Mouse (Mus musculus): ENCODE measurements around the gene Smarcc1. TPM values are rescaled to one million over a fixed set of nuclear protein-coding genes. Genes with fewer than 3 reads are reported as not detected.

Gene Smarcc1
- polyA plus RNA-seq, 1 experiment from 2014 or later: 26.6 TPM

GRCm38 (mm10) chr9:110244889-110245589 is 127.5 kb downstream of the Smarcc1 start:
- TF ChIP-seq EP300 (optimal IDR thresholded peaks at IDR 0.05): no peak
- TF ChIP-seq CTCF (IDR thresholded peaks at IDR 0.05; ENCODE audit: low read depth): no peak
- Histone ChIP-seq H3K4me2 (replicated peaks; ENCODE audit: low read depth) (peak overlapping the region; percentile 100), H3K27ac (replicated peaks) (no peak overlapping the region), H3K27me3 (ENCODE audit: control insufficient read depth, insufficient read depth, low read length) (0 out of 2 replicates have a peak, but pooled peaks cover 2% of the 10 kb centered on the region), H3K4me1 (replicated peaks; ENCODE audit: control insufficient read depth, insufficient read depth) (no peaks in the 10 kb centered on the region; the same call in 1 of the 2 replicates), H3K9ac (ENCODE audit: low read length) (peak overlapping the region; percentile 51), H3K36me3 (ENCODE audit: control insufficient read depth, insufficient read depth, low read length) (no peaks in the 10 kb centered on the region), H3K9me3 (ENCODE audit: control insufficient read depth, low read length) (no peaks in the 10 kb centered on the region), H3K4me3 (ENCODE audit: low read depth, low read length) (peak overlapping the region; percentile 70)
- 1% methylated on average over 65 of the region's 93 CpGs for WGBS
- ATAC-seq (ENCODE audit: low FRiP score, low TSS enrichment) (peak; percentile 33), DNase-seq (ENCODE audit: low spot score) (peak; percentile 52)

GRCm38 (mm10) chr9:110245590-110246320 is 128.2 kb downstream of the Smarcc1 start:
- Histone ChIP-seq H3K36me3 (ENCODE audit: control insufficient read depth, insufficient read depth, low read length) (no peaks in the 10 kb centered on the region), H3K27me3 (ENCODE audit: control insufficient read depth, insufficient read depth, low read length) (0 out of 2 replicates have a peak, but pooled peaks cover 2% of the 10 kb centered on the region), H3K4me1 (replicated peaks; ENCODE audit: control insufficient read depth, insufficient read depth) (no peaks in the 10 kb centered on the region; the same call in 1 of the 2 replicates), H3K9ac (ENCODE audit: low read length) (peak overlapping the region; percentile 51), H3K4me2 (replicated peaks; ENCODE audit: low read depth) (peak overlapping the region; percentile 100), H3K4me3 (ENCODE audit: low read depth, low read length) (peak overlapping the region; percentile 70), H3K9me3 (ENCODE audit: control insufficient read depth, low read length) (no peaks in the 10 kb centered on the region), H3K27ac (replicated peaks) (no peak overlapping the region)
- DNase-seq (ENCODE audit: low spot score) (peak; percentile 65), ATAC-seq (ENCODE audit: low FRiP score, low TSS enrichment) (peak; percentile 66)
- TF ChIP-seq EP300 (optimal IDR thresholded peaks at IDR 0.05) (no peak), CTCF (IDR thresholded peaks at IDR 0.05; ENCODE audit: low read depth) (no peak)
- 1% methylated on average over 32 of the region's 40 CpGs for WGBS

GRCm38 (mm10) chr9:110246321-110246640 is 128.8 kb downstream of the Smarcc1 start:
- DNase-seq (ENCODE audit: low spot score) (no peak), ATAC-seq (ENCODE audit: low FRiP score, low TSS enrichment) (peak; percentile 9)
- 35% methylated on average over 13 of the region's 13 CpGs for WGBS
- no peak for TF ChIP-seq EP300 (optimal IDR thresholded peaks at IDR 0.05)
- TF ChIP-seq CTCF (IDR thresholded peaks at IDR 0.05; ENCODE audit: low read depth): no peak
- Histone ChIP-seq H3K9ac (ENCODE audit: low read length) (peak overlapping the region; percentile 51; the same call in 1 of the 2 replicates), H3K27me3 (ENCODE audit: control insufficient read depth, insufficient read depth, low read length) (0 out of 2 replicates have a peak, but pooled peaks cover 2% of the 10 kb centered on the region), H3K27ac (replicated peaks) (no peak overlapping the region), H3K4me1 (replicated peaks; ENCODE audit: control insufficient read depth, insufficient read depth) (no peaks in the 10 kb centered on the region; the same call in 1 of the 2 replicates), H3K4me3 (ENCODE audit: low read depth, low read length) (peak overlapping the region; percentile 70), H3K4me2 (replicated peaks; ENCODE audit: low read depth) (peak overlapping the region; percentile 100), H3K9me3 (ENCODE audit: control insufficient read depth, low read length) (no peaks in the 10 kb centered on the region), H3K36me3 (ENCODE audit: control insufficient read depth, insufficient read depth, low read length) (no peaks in the 10 kb centered on the region)

- no peak overlapping the region for H3K4me2 ChIP-seq (replicated peaks; ENCODE audit: low read depth)
- no peak overlapping the region for H3K4me3 ChIP-seq (ENCODE audit: low read depth, low read length)
- TF ChIP-seq EP300 (optimal IDR thresholded peaks at IDR 0.05) (no peak), CTCF (IDR thresholded peaks at IDR 0.05; ENCODE audit: low read depth) (no peak)
- no peak overlapping the region for H3K27ac ChIP-seq (replicated peaks)
- H3K9me3 ChIP-seq (ENCODE audit: control insufficient read depth, low read length): no peaks in the 10 kb centered on the region
- H3K27me3 ChIP-seq (ENCODE audit: control insufficient read depth, insufficient read depth, low read length): 0 out of 2 replicates have a peak, but pooled peaks cover 2% of the 10 kb centered on the region
- H3K4me1 ChIP-seq (replicated peaks; ENCODE audit: control insufficient read depth, insufficient read depth): no peaks in the 10 kb centered on the region; the same call in 1 of the 2 replicates
- WGBS: 81% methylated on average over 10 of the region's 10 CpGs
- H3K9ac ChIP-seq (ENCODE audit: low read length): no peak overlapping the region
- ATAC-seq (ENCODE audit: low FRiP score, low TSS enrichment): no peak
- no peaks in the 10 kb centered on the region for H3K36me3 ChIP-seq (ENCODE audit: control insufficient read depth, insufficient read depth, low read length)
- no peak for DNase-seq (ENCODE audit: low spot score)
These were observed 129.5 kb downstream of the Smarcc1 start for GRCm38 (mm10) chr9:110247049-110247448.

GRCm38 (mm10) chr9:110248861-110249260 is 131.4 kb downstream of the Smarcc1 start:
- no peaks in the 10 kb centered on the region; the same call in 1 of the 2 replicates for H3K4me1 ChIP-seq (replicated peaks; ENCODE audit: control insufficient read depth, insufficient read depth)
- H3K9me3 ChIP-seq (ENCODE audit: control insufficient read depth, low read length): no peaks in the 10 kb centered on the region
- H3K9ac ChIP-seq (ENCODE audit: low read length): no peak overlapping the region
- H3K27me3 ChIP-seq (ENCODE audit: control insufficient read depth, insufficient read depth, low read length): 0 out of 2 replicates have a peak, but pooled peaks cover 2% of the 10 kb centered on the region
- DNase-seq (ENCODE audit: low spot score) (no peak), ATAC-seq (ENCODE audit: low FRiP score, low TSS enrichment) (no peak)
- H3K4me2 ChIP-seq (replicated peaks; ENCODE audit: low read depth): no peak overlapping the region
- no peaks in the 10 kb centered on the region for H3K36me3 ChIP-seq (ENCODE audit: control insufficient read depth, insufficient read depth, low read length)
- no peak for TF ChIP-seq EP300 (optimal IDR thresholded peaks at IDR 0.05)
- no peak for TF ChIP-seq CTCF (IDR thresholded peaks at IDR 0.05; ENCODE audit: low read depth)
- H3K4me3 ChIP-seq (ENCODE audit: low read depth, low read length): no peak overlapping the region
- H3K27ac ChIP-seq (replicated peaks): no peak overlapping the region
- WGBS: 74% methylated on average over 2 of the region's 2 CpGs
